Comparison of ENCODE assay signal across 10 mouse cellular contexts in genomic region chr1:37419420-37419819, GRCm38 (mm10). TPM values are rescaled to one million over a fixed set of nuclear protein-coding genes. Genes with fewer than 3 reads are reported as not detected.
DNase-seq lines count a peak whose midpoint lies in the region; ATAC-seq and TF ChIP-seq lines count a peak whose summit lies in the region.
"Had no signal": no experiment of that assay in that cellular context is flagged by ENCODE, and none has a peak within 500 bp of the region (broad histone marks: within the 10 kb centered on the region; RNA-seq: fewer than 3 reads in every experiment).

No protein-coding gene starts in this region.

- no peaks in the 10 kb centered on the region for H3K4me1 ChIP-seq in hindbrain, postnatal 0 days (ENCODE audit: insufficient read depth, low read length)
- H3K4me1 ChIP-seq in hindbrain, embryonic 10.5 days (replicated peaks): no peaks in the 10 kb centered on the region
- peaks cover 4% of the 10 kb centered on the region; the same call in 1 of the 2 replicates for H3K4me1 ChIP-seq in liver, embryonic 13.5 days (replicated peaks)
- no peaks in the 10 kb centered on the region for H3K4me1 ChIP-seq in midbrain, embryonic 10.5 days

- no peak overlapping the region for H3K4me3 ChIP-seq in hindbrain, postnatal 0 days (ENCODE audit: low read length)
- H3K4me3 ChIP-seq in hindbrain, embryonic 10.5 days: no peak overlapping the region
- no peak overlapping the region for H3K4me3 ChIP-seq in liver, embryonic 13.5 days (replicated peaks)
- no peak overlapping the region for H3K4me3 ChIP-seq in midbrain, embryonic 10.5 days
- H3K4me3 ChIP-seq: erythroblast, embryonic 14.5 days had no signal

- no peak overlapping the region for H3K27ac ChIP-seq in hindbrain, postnatal 0 days
- H3K27ac ChIP-seq in hindbrain, embryonic 10.5 days: no peak overlapping the region
- no peak overlapping the region for H3K27ac ChIP-seq in liver, embryonic 13.5 days
- no peak overlapping the region for H3K27ac ChIP-seq in midbrain, embryonic 10.5 days (replicated peaks)
- H3K27ac ChIP-seq: macrophage had no signal

- H3K4me2 ChIP-seq in hindbrain, postnatal 0 days (ENCODE audit: low read depth, low read length): no peak overlapping the region
- no peak overlapping the region for H3K4me2 ChIP-seq in liver, embryonic 13.5 days

- peak; percentile 79 for ATAC-seq in hindbrain, postnatal 0 days
- ATAC-seq in liver, embryonic 13.5 days (ENCODE audit: low read depth): peak; percentile 63

- no peak overlapping the region for H3K9ac ChIP-seq in hindbrain, postnatal 0 days (replicated peaks; ENCODE audit: low read length)
- H3K9ac ChIP-seq in liver, embryonic 13.5 days: no peak overlapping the region

- no peaks in the 10 kb centered on the region for H3K9me3 ChIP-seq in hindbrain, postnatal 0 days (ENCODE audit: low read length)
- peaks cover 10% of the 10 kb centered on the region for H3K9me3 ChIP-seq in hindbrain, embryonic 10.5 days
- peaks cover 4% of the 10 kb centered on the region; the same call in 1 of the 2 replicates for H3K9me3 ChIP-seq in liver, embryonic 13.5 days (replicated peaks)
- H3K9me3 ChIP-seq in midbrain, embryonic 10.5 days (replicated peaks): peaks cover 10% of the 10 kb centered on the region

- peaks cover 17% of the 10 kb centered on the region for H3K36me3 ChIP-seq in hindbrain, postnatal 0 days (ENCODE audit: insufficient read depth, low read length)
- H3K36me3 ChIP-seq in hindbrain, embryonic 10.5 days: peaks cover 75% of the 10 kb centered on the region
- H3K36me3 ChIP-seq in liver, embryonic 13.5 days: peaks cover 46% of the 10 kb centered on the region
- H3K36me3 ChIP-seq in midbrain, embryonic 10.5 days: peaks cover 72% of the 10 kb centered on the region

- peak; percentile 100 for TF ChIP-seq CTCF in hindbrain, postnatal 0 days (IDR thresholded peaks at IDR 0.05; ENCODE audit: low read depth)

- DNase-seq in hindbrain, postnatal 0 days (ENCODE audit: low spot score): peak; percentile 71
- DNase-seq in hindbrain, embryonic 10.5 days (ENCODE audit: low spot score): no peak
- peak; percentile 82 for DNase-seq in CD4-positive, CD25-positive, alpha-beta regulatory T cell, adult 2 months (ENCODE audit: low read depth, low spot score)
- DNase-seq in adrenal gland, adult 2 months: peak; percentile 16
- peak; percentile 35 to 69 for DNase-seq in frontal cortex, adult 2 months (ENCODE audit: extremely low spot score in 1 of 2, low spot score in 1 of 2)
- DNase-seq in liver, embryonic 13.5 days: peak; percentile 51
- peak; percentile 51 to 55 for DNase-seq in right cerebral cortex, postnatal 10 days (ENCODE audit: low spot score in 2 of 2)
- DNase-seq in midbrain, embryonic 10.5 days (ENCODE audit: low spot score): no peak

- H3K27me3 ChIP-seq in hindbrain, postnatal 0 days (ENCODE audit: insufficient read depth, low read length): no peaks in the 10 kb centered on the region
- no peaks in the 10 kb centered on the region for H3K27me3 ChIP-seq in hindbrain, embryonic 10.5 days (ENCODE audit: insufficient read depth, poor library complexity, severe bottlenecking)
- no peaks in the 10 kb centered on the region for H3K27me3 ChIP-seq in liver, embryonic 13.5 days
- H3K27me3 ChIP-seq in midbrain, embryonic 10.5 days (ENCODE audit: low read depth, poor library complexity, severe bottlenecking): no peaks in the 10 kb centered on the region

- WGBS in hindbrain, postnatal 0 days: 95% methylated on average over 1 of the region's 1 CpGs
- 100% methylated on average over 1 of the region's 1 CpGs for WGBS in hindbrain, embryonic 10.5 days
- WGBS in liver, embryonic 13.5 days (ENCODE audit: insufficient replicate concordance): 71% methylated on average over 1 of the region's 1 CpGs
- WGBS in midbrain, embryonic 10.5 days: 100% methylated on average over 1 of the region's 1 CpGs

RNA-seq across cellular contexts. Expression of gene Coa5, which starts 10.5 kb away (rescaled TPM):
- total RNA-seq in hindbrain, postnatal 0 days (2014; rRNA removed): 44.4 and 48.7 TPM in 2 replicates
- 40.9 and 43.7 TPM in 2 replicates for polyA plus RNA-seq in hindbrain, postnatal 0 days (2015; fragmentation: Nextera tagmentation; extraction: Ambion mirVana)
- 42.8 and 58.0 TPM in 2 replicates for polyA plus RNA-seq in hindbrain, embryonic 10.5 days (2016; fragmentation: Nextera tagmentation; extraction: Ambion mirVana)
- total RNA-seq in adrenal gland, adult 2 months (2021): 100 to 1,000 TPM in 1 of 2 experiments, 10 to 100 TPM in 1; 100.0 to 113 TPM
- polyA plus RNA-seq in adrenal gland, adult 2 months (2012; rRNA removed): 43.3 and 46.8 TPM in 2 replicates
- polyA plus RNA-seq in frontal cortex, adult 2 months (2012; rRNA removed): 74.3 and 78.6 TPM in 2 replicates
- 36.8 and 45.2 TPM in 2 replicates for polyA plus RNA-seq in liver, embryonic 13.5 days (2015; fragmentation: Nextera tagmentation; extraction: Ambion mirVana)
- polyA plus RNA-seq in midbrain, embryonic 10.5 days (2016; fragmentation: Nextera tagmentation; extraction: Ambion mirVana): 55.3 and 61.7 TPM in 2 replicates

RNA-seq across cellular contexts. Expression of gene Unc50, which starts 10.5 kb away (rescaled TPM):
- 63.4 and 70.8 TPM in 2 replicates for total RNA-seq in hindbrain, postnatal 0 days (2014; rRNA removed)
- polyA plus RNA-seq in hindbrain, postnatal 0 days (2015; fragmentation: Nextera tagmentation; extraction: Ambion mirVana): 135 and 138 TPM in 2 replicates
- polyA plus RNA-seq in hindbrain, embryonic 10.5 days (2016; fragmentation: Nextera tagmentation; extraction: Ambion mirVana): 108 and 111 TPM in 2 replicates
- 10 to 100 TPM; 51.4 to 70.3 TPM for total RNA-seq in adrenal gland, adult 2 months (2021)
- polyA plus RNA-seq in adrenal gland, adult 2 months (2012; rRNA removed): 77.0 and 88.5 TPM in 2 replicates
- polyA plus RNA-seq in frontal cortex, adult 2 months (2012; rRNA removed): 74.5 and 79.0 TPM in 2 replicates
- polyA plus RNA-seq in liver, embryonic 13.5 days (2015; fragmentation: Nextera tagmentation; extraction: Ambion mirVana): 86.7 and 87.2 TPM in 2 replicates
- polyA plus RNA-seq in midbrain, embryonic 10.5 days (2016; fragmentation: Nextera tagmentation; extraction: Ambion mirVana): 125 TPM in 2 replicates

Comparison
In these comparisons a context has a peak if more than half of its experiments do, and no peak if none do; other contexts are left out.
1. DNase-seq: peak in hindbrain, postnatal 0 days (single experiment), CD4-positive, CD25-positive, alpha-beta regulatory T cell, adult 2 months (single experiment), adrenal gland, adult 2 months (single experiment), frontal cortex, adult 2 months (2 of 2), liver, embryonic 13.5 days (single experiment) and right cerebral cortex, postnatal 10 days (2 of 2); none in hindbrain, embryonic 10.5 days (single experiment) and midbrain, embryonic 10.5 days (single experiment).